ENCODE assay signal across 9 mouse cellular contexts in the genomic region with DNA sequence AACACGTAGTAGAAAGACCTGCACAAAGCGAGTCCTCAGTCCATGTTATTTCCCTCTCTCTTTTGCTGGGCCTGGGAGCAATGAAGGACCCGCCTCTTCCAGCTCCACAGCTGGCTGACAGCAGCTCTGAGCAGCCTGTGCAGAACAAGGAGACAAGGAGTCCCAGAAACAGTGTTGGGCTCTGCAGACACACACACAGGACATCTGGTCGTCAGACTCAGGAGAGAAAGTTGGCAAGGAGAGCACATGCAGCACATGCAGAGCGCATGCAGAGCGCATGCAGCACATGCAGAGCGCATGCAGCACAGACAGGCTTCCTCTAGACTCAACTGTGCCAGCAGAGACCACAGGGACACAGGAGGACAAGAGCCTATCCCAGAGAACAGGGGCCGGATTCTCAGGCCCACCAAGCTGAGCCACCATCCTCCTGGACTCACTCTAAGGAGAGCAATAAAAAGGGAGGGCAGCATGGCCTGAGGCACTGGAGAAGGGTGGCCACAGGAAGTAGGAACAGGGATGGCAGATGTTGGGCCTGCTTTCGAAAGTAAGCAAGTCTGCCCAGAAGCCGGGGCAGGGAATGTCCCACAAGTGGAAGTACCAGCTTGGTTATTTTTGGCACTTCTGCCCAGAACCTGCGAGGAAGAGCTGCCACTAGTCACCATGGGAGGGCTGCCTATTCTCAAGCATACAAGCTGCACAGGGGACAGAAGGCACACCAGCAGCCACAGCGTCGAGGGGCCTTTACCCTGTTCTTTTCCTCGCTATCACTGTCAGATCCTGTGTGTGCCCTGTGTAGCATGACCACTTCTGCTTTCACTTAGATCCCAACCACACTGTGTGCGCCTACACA. TPM values are rescaled to one million over a fixed set of nuclear protein-coding genes. Genes with fewer than 3 reads are reported as not detected.
DNase-seq lines count a peak whose midpoint lies in the region; ATAC-seq lines count a peak whose summit lies in the region.
"Had no signal": no experiment of that assay in that cellular context is flagged by ENCODE, and none has a peak within 500 bp of the region (broad histone marks: within the 10 kb centered on the region; RNA-seq: fewer than 3 reads in every experiment).

No protein-coding gene starts in this region.

- peak overlapping the region; percentile 72 for H3K27ac ChIP-seq in kidney, embryonic 16.5 days (ENCODE audit: low read length)
- peak overlapping the region; percentile 34; the same call in 1 of the 2 replicates for H3K27ac ChIP-seq in neural tube, embryonic 14.5 days (ENCODE audit: low read depth, low read length)

- no peaks in the 10 kb centered on the region for H3K27me3 ChIP-seq in kidney, embryonic 16.5 days (ENCODE audit: insufficient read depth, low read length)
- H3K27me3 ChIP-seq in neural tube, embryonic 14.5 days (ENCODE audit: control insufficient read depth, insufficient read depth, low read length): no peaks in the 10 kb centered on the region

- H3K4me2 ChIP-seq in kidney, embryonic 16.5 days (replicated peaks; ENCODE audit: low read depth, low read length): no peak overlapping the region
- H3K4me2 ChIP-seq in neural tube, embryonic 14.5 days (ENCODE audit: low read depth, low read length): no peak overlapping the region

- H3K36me3 ChIP-seq in kidney, embryonic 16.5 days (ENCODE audit: insufficient read depth, low read length): no peaks in the 10 kb centered on the region
- H3K36me3 ChIP-seq in neural tube, embryonic 14.5 days (ENCODE audit: control insufficient read depth, insufficient read depth, low read length): no peaks in the 10 kb centered on the region

- 64% methylated on average over 15 of the region's 15 CpGs for WGBS in kidney, embryonic 16.5 days
- 63% methylated on average over 15 of the region's 15 CpGs for WGBS in neural tube, embryonic 14.5 days

- no peak for DNase-seq in kidney, adult 9 months
- peak; percentile 60 for DNase-seq in adipocyte (ENCODE audit: low spot score)
- peak; percentile 46 for DNase-seq in kidney, postnatal 10 days
- no peak for DNase-seq in testis, postnatal 10 days (ENCODE audit: low spot score)
- DNase-seq in adrenal gland, postnatal 4 days (ENCODE audit: low spot score in 2 of 2): no peak

- ATAC-seq in kidney, embryonic 16.5 days (ENCODE audit: low FRiP score, low TSS enrichment): no peak
- ATAC-seq in granulocyte monocyte progenitor cell, adult 5-6 weeks (replicated peaks; ENCODE audit: poor library complexity, severe bottlenecking): peak; percentile 69
- ATAC-seq in neural tube, embryonic 14.5 days (ENCODE audit: low read depth): no peak

- H3K9me3 ChIP-seq in kidney, embryonic 16.5 days (ENCODE audit: low read length): no peaks in the 10 kb centered on the region
- H3K9me3 ChIP-seq in neural tube, embryonic 14.5 days (ENCODE audit: control insufficient read depth, low read length): no peaks in the 10 kb centered on the region

- H3K4me1 ChIP-seq in kidney, embryonic 16.5 days (ENCODE audit: insufficient read depth, low read length): peaks cover 69% of the 10 kb centered on the region
- H3K4me1 ChIP-seq in neural tube, embryonic 14.5 days (ENCODE audit: control insufficient read depth, insufficient read depth, low read length): peaks cover 45% of the 10 kb centered on the region

- H3K9ac ChIP-seq in kidney, embryonic 16.5 days (replicated peaks; ENCODE audit: low read length): no peak overlapping the region; the same call in 1 of the 2 replicates
- H3K9ac ChIP-seq in neural tube, embryonic 14.5 days (replicated peaks; ENCODE audit: low read depth, low read length): no peak overlapping the region

- no peak overlapping the region for H3K4me3 ChIP-seq in kidney, embryonic 16.5 days (ENCODE audit: low read length)
- H3K4me3 ChIP-seq in neural tube, embryonic 14.5 days (ENCODE audit: low read depth, low read length): no peak overlapping the region

RNA-seq across cellular contexts. Expression of a gene that starts 30.7 kb away (rescaled TPM):
- polyA plus RNA-seq in kidney, embryonic 16.5 days (2015; fragmentation: Nextera tagmentation; extraction: Ambion mirVana): 8.6 and 9.3 TPM in 2 replicates
- 12.7 and 15.1 TPM in 2 replicates for total RNA-seq in granulocyte monocyte progenitor cell, adult 5-6 weeks (2014; fragmentation: Nextera tagmentation)
- 7.8 and 10.1 TPM in 2 replicates for total RNA-seq in granulocyte monocyte progenitor cell, adult 5-6 weeks (2017)
- polyA plus RNA-seq in neural tube, embryonic 14.5 days (2014; fragmentation: Nextera tagmentation; extraction: Ambion mirVana): 4.2 and 4.5 TPM in 2 replicates
- 10 to 100 TPM; 30.2 to 34.8 TPM for total RNA-seq in adrenal gland, postnatal 4 days (2021)

RNA-seq across cellular contexts. Expression of a gene that starts 39.7 kb away (rescaled TPM):
- polyA plus RNA-seq in kidney, embryonic 16.5 days (2015; fragmentation: Nextera tagmentation; extraction: Ambion mirVana): 1.1 and 1.2 TPM in 2 replicates
- 0.26 and 0.47 TPM in 2 replicates for total RNA-seq in granulocyte monocyte progenitor cell, adult 5-6 weeks (2014; fragmentation: Nextera tagmentation)
- total RNA-seq in granulocyte monocyte progenitor cell, adult 5-6 weeks (2017): 0.17 TPM in 1 of 2 replicates, not detected in the other
- 3.4 and 3.9 TPM in 2 replicates for polyA plus RNA-seq in neural tube, embryonic 14.5 days (2014; fragmentation: Nextera tagmentation; extraction: Ambion mirVana)
- total RNA-seq in adrenal gland, postnatal 4 days (2021): 1 to 10 TPM in 1 of 2 experiments, under 1 TPM in 1; 0.92 to 1.0 TPM
- polyA plus RNA-seq: liver, adult 2 months had no signal

Comparison
In these comparisons a context has a peak if more than half of its experiments do, and no peak if none do; other contexts are left out.
1. DNase-seq: peak in adipocyte (single experiment) and kidney, postnatal 10 days (single experiment); none in kidney, adult 9 months (single experiment), testis, postnatal 10 days (single experiment) and adrenal gland, postnatal 4 days (0 of 2).